Mouse (Mus musculus) heart, embryonic 15.5 days (tissue): ENCODE measurements around the gene Ralgps1. TPM values are rescaled to one million over a fixed set of nuclear protein-coding genes. Genes with fewer than 3 reads are reported as not detected.

Source experiments
- ATAC-seq: fragments of 200-750 bp; cut with Nextera tagmentation; replicated peaks from 2 replicates; pipeline ENCODE4 v1.8.0; 2017; ENCODE audit warnings: low read depth, moderate TSS enrichment; ENCODE audit not compliant: insufficient number of reproducible peaks, insufficient read depth, low FRiP score
- H3K27ac ChIP-seq: fragments of 300-500 bp; sonication (generic); 2 replicates; pipeline ENCODE4 v1.5.1; 2015; ENCODE audit warnings: mild to moderate bottlenecking, inconsistent platforms
- H3K27me3 ChIP-seq: fragments of 300-500 bp; sonication (generic); 2 replicates; pipeline ENCODE4 v1.6.1; 2015; ENCODE audit warnings: inconsistent platforms
- H3K36me3 ChIP-seq: fragments of 300-500 bp; sonication (generic); 2 replicates; pipeline ENCODE4 v1.6.1; 2015; ENCODE audit warnings: mild to moderate bottlenecking, inconsistent platforms
- H3K4me1 ChIP-seq: fragments of 300-500 bp; sonication (generic); replicated peaks from 2 replicates; pipeline ENCODE4 v1.6.1; 2015; ENCODE audit warnings: inconsistent platforms
- H3K4me2 ChIP-seq: fragments of 300-500 bp; sonication (generic); 2 replicates; pipeline ENCODE4 v1.6.1; 2015; ENCODE audit warnings: inconsistent platforms, mild to moderate bottlenecking, moderate library complexity
- H3K4me3 ChIP-seq: fragments of 300-500 bp; sonication (generic); 2 replicates; pipeline ENCODE4 v1.5.1; 2015; ENCODE audit warnings: mild to moderate bottlenecking, inconsistent platforms
- H3K9ac ChIP-seq: fragments of 300-500 bp; sonication (generic); 2 replicates; pipeline ENCODE4 v1.6.1; 2015; ENCODE audit warnings: mild to moderate bottlenecking, inconsistent platforms
- H3K9me3 ChIP-seq: fragments of 300-500 bp; sonication (generic); replicated peaks from 2 replicates; pipeline ENCODE4 v1.6.1; 2016; ENCODE audit warnings: inconsistent platforms
- WGBS: fragments of 180-500 bp; shearing (Covaris S2); methylation state at CpG from one replicate; pipeline ENCODE4 v1.1.7; 2015; ENCODE audit warnings: mixed read lengths; 5-methylcytosine and 5-hydroxymethylcytosine counted together
- polyA plus RNA-seq: library from polyadenylated mRNA; unstranded; fragments of >200 nt; fragmentation: Nextera tagmentation; extraction: Ambion mirVana; gene quantifications from 2 replicates; pipeline ENCODE4 v1.2.1, GENCODE M21; 2015

Ralgps1 gene
- polyA plus RNA-seq, 1 experiment from 2014 or later: 3.7 TPM

DNA sequence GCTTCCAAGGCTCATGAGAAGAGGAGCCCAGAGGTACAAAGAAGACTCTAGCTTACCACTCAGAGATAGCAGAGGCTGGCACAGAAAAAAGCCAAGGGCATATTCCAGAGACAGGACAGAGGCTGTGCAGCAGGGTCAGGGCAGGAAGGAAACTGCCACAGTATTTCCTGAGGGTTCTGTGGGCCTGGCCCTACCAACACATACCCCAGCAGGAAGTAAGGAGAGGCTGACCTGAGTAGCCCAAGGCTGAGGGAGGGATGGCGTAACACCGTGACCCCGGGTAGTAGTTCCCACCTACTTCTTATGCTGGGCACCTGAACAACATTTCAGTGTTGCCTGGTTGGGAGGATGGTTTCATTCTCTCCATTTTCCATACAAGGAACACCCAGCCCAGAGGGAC lies 204.2 kb downstream of the Ralgps1 start:
- Histone ChIP-seq H3K27me3 (no peaks in the 10 kb centered on the region), H3K27ac (no peak overlapping the region), H3K4me2 (no peak overlapping the region), H3K4me1 (peaks cover 25% of the 10 kb centered on the region), H3K9me3 (no peaks in the 10 kb centered on the region), H3K36me3 (no peaks in the 10 kb centered on the region), H3K4me3 (no peak overlapping the region), H3K9ac (no peak overlapping the region)
- ATAC-seq: no peak
- 90% methylated on average over 3 of the region's 3 CpGs for WGBS

DNA sequence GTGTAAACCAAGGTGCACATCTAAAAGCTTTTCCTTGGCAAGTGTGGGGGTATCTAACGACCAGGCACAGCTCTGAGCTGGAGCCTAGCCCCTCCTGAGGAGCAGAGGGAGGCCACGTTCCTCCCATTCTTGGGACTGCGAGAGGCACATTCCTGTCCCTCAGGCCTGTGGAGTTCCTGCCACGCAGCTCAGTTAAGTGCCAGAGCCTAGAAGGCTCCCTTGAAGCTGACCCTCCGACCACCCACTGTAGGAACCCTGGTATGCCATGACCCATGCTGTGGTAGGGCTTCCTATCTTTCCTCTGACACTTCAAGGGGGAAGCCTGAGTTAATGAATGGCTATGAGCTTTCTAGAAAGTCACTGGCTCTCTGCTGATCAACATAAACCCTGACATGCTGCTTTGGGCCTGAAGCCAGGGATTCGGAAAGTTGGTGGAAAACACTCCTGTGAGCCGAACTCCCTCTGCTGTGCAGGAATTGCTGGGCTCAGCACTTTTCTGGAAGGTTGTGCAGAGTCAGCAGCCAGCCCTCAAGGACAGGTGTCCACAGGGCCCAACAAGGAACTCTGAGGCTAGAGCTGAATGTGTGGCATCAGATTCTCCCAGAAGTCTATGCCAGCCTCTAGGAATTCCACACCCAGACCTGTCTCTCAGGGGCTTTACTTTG lies 205.4 kb downstream of the Ralgps1 start:
- Histone ChIP-seq H3K4me2 (no peak overlapping the region), H3K27me3 (no peaks in the 10 kb centered on the region), H3K9ac (no peak overlapping the region), H3K36me3 (no peaks in the 10 kb centered on the region), H3K4me1 (peaks cover 28% of the 10 kb centered on the region), H3K4me3 (no peak overlapping the region), H3K9me3 (no peaks in the 10 kb centered on the region), H3K27ac (peak overlapping the region; percentile 63)
- 19% methylated on average over 7 of the region's 7 CpGs for WGBS
- peak; percentile 58; the same call in 1 of the 2 replicates for ATAC-seq

DNA sequence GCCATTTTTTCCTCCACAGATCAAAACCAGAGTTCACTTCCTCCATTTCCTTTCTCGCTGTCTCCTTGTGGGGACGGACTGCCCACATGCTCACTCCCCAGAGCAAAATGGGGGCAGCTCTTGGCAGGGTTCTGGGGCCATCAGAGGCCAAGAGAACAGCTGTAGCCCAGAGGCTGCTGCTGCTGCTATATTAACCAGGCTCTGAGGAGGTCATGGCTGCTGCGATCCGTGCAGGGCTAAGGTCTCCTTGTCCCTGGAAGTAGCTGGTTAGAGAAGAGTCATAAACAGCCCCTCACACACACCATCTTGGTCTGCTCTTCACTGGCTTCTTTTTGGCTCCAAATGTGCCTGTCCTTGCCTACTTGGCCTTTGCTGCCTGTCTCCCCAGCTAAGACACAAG lies 206.1 kb downstream of the Ralgps1 start:
- Histone ChIP-seq H3K9ac (no peak overlapping the region), H3K27ac (peak overlapping the region; percentile 63), H3K27me3 (no peaks in the 10 kb centered on the region), H3K36me3 (no peaks in the 10 kb centered on the region), H3K4me1 (peaks cover 33% of the 10 kb centered on the region), H3K9me3 (no peaks in the 10 kb centered on the region), H3K4me2 (no peak overlapping the region), H3K4me3 (no peak overlapping the region)
- WGBS: 62% methylated on average over 4 of the region's 4 CpGs
- ATAC-seq: no peak

DNA sequence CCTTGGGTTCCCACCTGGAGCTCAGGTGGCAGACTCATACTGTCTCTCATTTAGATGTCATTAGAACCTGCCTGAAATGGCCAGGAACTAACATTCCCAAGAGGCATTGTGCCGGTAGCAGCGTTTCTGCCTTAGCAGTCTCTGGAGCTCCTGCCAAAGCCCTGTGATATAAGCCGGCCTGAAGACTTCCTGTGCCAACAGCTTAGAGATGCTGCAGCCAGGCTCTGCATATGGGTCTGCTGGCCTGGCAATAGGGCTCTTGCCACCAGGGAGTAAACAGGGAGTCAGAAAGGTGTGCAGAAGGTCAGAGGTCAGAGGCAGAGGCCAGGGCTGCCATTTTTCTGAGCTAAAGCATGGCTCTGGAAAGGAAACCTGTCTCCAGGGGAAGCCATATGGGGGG lies 206.6 kb downstream of the Ralgps1 start:
- H3K4me1 ChIP-seq: peaks cover 39% of the 10 kb centered on the region
- H3K27me3 ChIP-seq: no peaks in the 10 kb centered on the region
- no peak overlapping the region for H3K9ac ChIP-seq
- no peaks in the 10 kb centered on the region for H3K9me3 ChIP-seq
- H3K27ac ChIP-seq: peak overlapping the region; percentile 63
- no peak for ATAC-seq
- 38% methylated on average over 3 of the region's 3 CpGs for WGBS
- H3K4me3 ChIP-seq: no peak overlapping the region
- H3K4me2 ChIP-seq: no peak overlapping the region
- H3K36me3 ChIP-seq: no peaks in the 10 kb centered on the region

DNA sequence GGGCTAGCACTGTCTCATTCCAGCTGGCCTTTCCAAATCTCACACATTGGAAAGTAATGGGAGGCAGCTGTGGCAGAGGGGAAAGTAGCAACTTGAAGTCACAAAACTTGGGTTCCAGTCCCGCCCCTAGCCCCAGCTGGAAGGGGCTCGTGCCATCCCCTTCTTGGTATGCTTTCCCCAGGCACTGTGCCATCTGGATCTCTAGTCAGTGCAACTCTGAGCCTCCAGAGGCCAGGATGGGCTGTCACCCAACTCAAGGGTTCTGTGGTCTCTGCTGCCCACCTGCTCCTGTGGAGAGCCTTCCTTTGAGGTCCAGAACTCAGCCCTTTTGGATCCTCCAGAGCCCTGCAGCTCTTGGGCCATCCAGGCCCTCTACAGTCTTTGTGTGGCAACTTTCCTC lies 209.2 kb downstream of the Ralgps1 start:
- WGBS: 87% methylated on average over 2 of the region's 2 CpGs
- ATAC-seq: no peak
- no peaks in the 10 kb centered on the region for H3K27me3 ChIP-seq
- no peaks in the 10 kb centered on the region for H3K36me3 ChIP-seq
- no peak overlapping the region for H3K27ac ChIP-seq
- no peak overlapping the region for H3K4me2 ChIP-seq
- H3K9ac ChIP-seq: no peak overlapping the region
- no peaks in the 10 kb centered on the region for H3K9me3 ChIP-seq
- peaks cover 51% of the 10 kb centered on the region for H3K4me1 ChIP-seq
- no peak overlapping the region for H3K4me3 ChIP-seq

DNA sequence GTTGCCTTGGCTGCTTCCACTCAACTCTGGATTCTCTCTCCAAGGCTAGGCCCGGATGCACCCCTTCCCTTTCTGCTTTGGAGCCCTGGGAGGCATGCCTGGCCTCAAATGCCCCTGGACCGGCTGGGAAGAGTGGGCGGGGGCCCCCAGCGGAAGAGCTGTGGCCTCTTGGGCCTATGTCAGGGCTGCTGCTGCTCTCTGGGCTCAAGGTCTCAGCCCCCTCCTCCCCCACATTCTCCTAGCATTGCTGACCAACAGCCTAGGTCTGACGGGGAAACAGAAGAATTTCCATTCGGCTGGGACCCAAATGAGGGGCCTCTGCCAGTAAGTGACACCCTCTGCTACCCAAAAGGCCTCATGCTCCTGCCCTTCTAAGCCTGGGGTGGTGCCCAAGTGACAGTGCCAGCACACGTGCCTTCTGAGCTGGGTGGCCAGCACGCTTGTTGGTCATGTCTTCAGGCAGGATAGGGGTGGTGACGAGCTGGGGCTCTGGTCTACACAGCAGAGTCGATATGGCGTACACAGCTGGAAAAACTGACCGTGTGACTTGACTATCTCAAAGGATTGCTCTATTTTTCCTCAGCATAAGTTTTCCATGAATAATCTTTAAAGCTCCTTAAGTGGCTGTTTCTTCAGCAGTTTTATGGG lies 210.8 kb downstream of the Ralgps1 start:
- Histone ChIP-seq H3K4me2 (no peak overlapping the region), H3K27ac (peak overlapping the region; percentile 75), H3K9ac (no peak overlapping the region), H3K4me3 (no peak overlapping the region), H3K4me1 (peaks cover 39% of the 10 kb centered on the region), H3K9me3 (no peaks in the 10 kb centered on the region), H3K27me3 (no peaks in the 10 kb centered on the region), H3K36me3 (no peaks in the 10 kb centered on the region)
- ATAC-seq: peak; percentile 63
- 40% methylated on average over 12 of the region's 12 CpGs for WGBS

DNA sequence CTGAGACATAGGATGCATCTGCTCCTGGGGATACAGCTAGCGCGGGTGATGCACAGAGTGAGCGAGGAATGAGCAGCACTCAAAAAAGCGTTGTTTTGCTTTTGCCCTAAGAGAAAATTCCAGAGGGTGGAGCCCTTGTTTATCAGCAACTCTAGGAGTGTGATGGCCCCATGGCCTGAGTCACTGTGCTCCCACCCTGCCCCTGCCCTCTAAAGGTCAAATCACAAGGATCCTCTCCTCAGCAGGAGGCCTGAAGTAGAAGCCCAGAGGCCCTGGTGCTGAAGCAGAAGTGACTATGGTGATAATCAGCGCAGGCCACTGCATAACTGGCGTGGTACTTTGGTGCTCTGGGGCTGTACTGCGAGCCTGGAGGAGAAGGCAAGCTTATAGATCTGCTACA lies 211.7 kb downstream of the Ralgps1 start:
- no peaks in the 10 kb centered on the region for H3K9me3 ChIP-seq
- no peaks in the 10 kb centered on the region for H3K36me3 ChIP-seq
- peaks cover 30% of the 10 kb centered on the region for H3K4me1 ChIP-seq
- no peak for ATAC-seq
- no peak overlapping the region for H3K4me2 ChIP-seq
- 61% methylated on average over 7 of the region's 7 CpGs for WGBS
- no peak overlapping the region for H3K9ac ChIP-seq
- H3K27me3 ChIP-seq: no peaks in the 10 kb centered on the region
- peak overlapping the region; percentile 75 for H3K27ac ChIP-seq
- H3K4me3 ChIP-seq: no peak overlapping the region

DNA sequence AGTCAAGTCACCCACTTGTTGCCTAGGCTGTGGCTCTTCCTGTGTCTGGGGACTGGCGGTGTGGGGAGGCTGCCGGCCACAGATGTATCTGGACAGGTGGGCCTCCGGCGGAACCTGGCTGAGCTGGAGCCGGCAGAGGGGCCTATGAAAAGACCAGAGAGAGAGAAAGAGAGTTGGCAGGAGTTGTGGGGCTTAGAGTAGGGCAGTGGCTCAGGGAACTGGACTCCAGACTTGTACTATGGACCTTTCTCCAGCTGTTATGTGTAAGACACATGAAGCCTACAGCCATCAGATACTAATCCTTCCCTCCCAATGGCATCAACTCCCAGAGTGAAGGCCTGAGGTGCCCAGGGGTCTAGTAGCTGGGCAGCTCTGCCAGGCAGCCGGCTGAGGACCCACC lies 212.4 kb downstream of the Ralgps1 start:
- 85% methylated on average over 6 of the region's 6 CpGs for WGBS
- peaks cover 26% of the 10 kb centered on the region for H3K4me1 ChIP-seq
- H3K36me3 ChIP-seq: no peaks in the 10 kb centered on the region
- peak overlapping the region; percentile 75; the same call in 1 of the 2 replicates for H3K27ac ChIP-seq
- ATAC-seq: no peak
- no peaks in the 10 kb centered on the region for H3K27me3 ChIP-seq
- H3K9me3 ChIP-seq: no peaks in the 10 kb centered on the region
- no peak overlapping the region for H3K9ac ChIP-seq
- no peak overlapping the region for H3K4me2 ChIP-seq
- H3K4me3 ChIP-seq: no peak overlapping the region

DNA sequence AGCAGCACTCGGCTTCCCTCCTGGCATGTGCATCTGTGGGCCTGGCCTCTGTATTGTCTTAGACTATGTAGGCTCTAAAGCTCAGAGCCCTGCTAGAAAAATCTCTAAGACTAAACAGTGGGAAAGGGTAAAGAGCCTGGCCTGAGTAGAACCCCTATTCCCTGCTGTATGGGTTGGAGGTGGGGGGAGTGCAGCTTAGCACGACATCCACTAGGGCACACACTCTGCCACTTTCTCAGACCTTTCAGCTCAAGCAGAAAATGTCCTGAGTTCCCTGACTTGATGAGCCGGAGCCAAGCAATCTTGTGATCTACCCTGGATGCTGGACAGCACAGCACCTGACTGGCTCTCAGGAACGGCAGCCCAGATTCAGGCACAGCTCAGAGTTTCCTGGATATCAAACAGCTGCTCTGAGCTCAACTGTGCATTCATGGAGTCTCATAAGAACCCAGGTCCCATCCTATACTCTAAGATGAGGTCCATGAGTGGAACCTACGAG lies 215.0 kb downstream of the Ralgps1 start:
- WGBS: 73% methylated on average over 5 of the region's 5 CpGs
- Histone ChIP-seq H3K27me3 (no peaks in the 10 kb centered on the region), H3K27ac (no peak overlapping the region), H3K36me3 (no peaks in the 10 kb centered on the region), H3K4me1 (peaks cover 26% of the 10 kb centered on the region), H3K4me3 (no peak overlapping the region), H3K9me3 (no peaks in the 10 kb centered on the region), H3K4me2 (no peak overlapping the region), H3K9ac (no peak overlapping the region)
- no peak for ATAC-seq

DNA sequence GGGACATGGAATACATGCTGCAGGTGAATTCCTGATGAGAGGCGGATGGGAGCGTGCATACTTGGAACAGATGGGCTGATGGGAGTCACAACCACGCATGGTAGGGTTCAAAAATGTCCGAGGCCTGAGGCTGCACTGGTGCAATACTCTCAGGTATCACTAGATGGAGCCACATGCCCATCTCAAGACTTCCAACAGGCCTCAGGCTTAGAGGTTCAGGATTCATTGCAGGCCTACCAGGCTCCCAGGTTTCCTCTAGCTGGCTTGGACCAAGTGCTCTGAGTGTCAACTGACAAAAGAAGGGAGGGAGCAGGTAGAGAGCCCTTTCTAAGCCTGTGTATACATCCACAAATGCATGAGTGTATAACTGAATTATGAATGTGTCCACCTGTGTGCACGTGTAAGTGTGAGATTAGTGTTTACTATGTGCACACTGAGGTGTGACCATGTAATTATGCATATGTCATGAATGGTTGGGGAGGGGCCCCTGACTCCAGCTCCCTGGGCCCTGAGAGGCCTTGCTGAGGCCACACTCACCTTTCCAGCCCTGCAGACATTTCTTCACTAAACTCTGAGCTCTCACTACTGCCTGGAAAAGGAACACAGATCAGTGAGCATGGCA lies 216.4 kb downstream of the Ralgps1 start:
- H3K4me1 ChIP-seq: peaks cover 14% of the 10 kb centered on the region
- no peak overlapping the region for H3K4me2 ChIP-seq
- no peak overlapping the region for H3K9ac ChIP-seq
- no peaks in the 10 kb centered on the region for H3K27me3 ChIP-seq
- H3K4me3 ChIP-seq: no peak overlapping the region
- H3K9me3 ChIP-seq: no peaks in the 10 kb centered on the region
- no peaks in the 10 kb centered on the region for H3K36me3 ChIP-seq
- WGBS: 24% methylated on average over 5 of the region's 5 CpGs
- H3K27ac ChIP-seq: no peak overlapping the region
- peak; percentile 25; the same call in 1 of the 2 replicates for ATAC-seq

DNA sequence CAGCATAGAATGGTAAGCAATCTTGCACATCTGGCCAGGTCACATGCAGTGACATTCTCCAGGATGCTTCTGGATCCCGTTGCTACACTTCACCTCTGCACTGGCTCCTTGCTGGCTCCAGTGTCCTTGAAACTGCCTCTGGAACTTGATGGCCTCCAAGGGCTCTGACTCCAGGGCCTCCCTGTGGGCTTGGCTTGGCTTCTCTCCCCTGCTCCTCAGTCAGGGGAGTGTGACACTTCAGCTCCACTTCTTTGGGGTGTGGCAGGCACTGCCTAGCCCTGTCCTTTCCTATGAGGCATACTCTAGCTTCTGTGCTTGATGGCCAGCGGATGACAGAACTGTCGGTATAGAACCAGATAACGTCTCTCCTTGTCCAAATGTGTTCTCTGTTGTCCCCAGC lies 224.3 kb downstream of the Ralgps1 start:
- H3K36me3 ChIP-seq: no peaks in the 10 kb centered on the region
- no peak for ATAC-seq
- WGBS: 60% methylated on average over 4 of the region's 4 CpGs
- no peak overlapping the region for H3K27ac ChIP-seq
- no peaks in the 10 kb centered on the region for H3K9me3 ChIP-seq
- no peak overlapping the region for H3K9ac ChIP-seq
- H3K4me1 ChIP-seq: peaks cover 2% of the 10 kb centered on the region; the same call in 1 of the 2 replicates
- H3K4me2 ChIP-seq: no peak overlapping the region
- H3K4me3 ChIP-seq: no peak overlapping the region
- no peaks in the 10 kb centered on the region for H3K27me3 ChIP-seq
